Mouse (Mus musculus): ENCODE results near the gene Bsn. TPM values are rescaled to one million over a fixed set of nuclear protein-coding genes. Genes with fewer than 3 reads are reported as not detected.

Bsn gene
- polyA plus RNA-seq, 1 experiment from 2014 or later: 4.4 TPM

Other genes with a start within 250 kb of the Bsn start
- gene Traip, start 240.2 kb downstream of the Bsn start, polyA plus RNA-seq (2014; fragmentation: Nextera tagmentation; extraction: Ambion mirVana): 21.8 and 22.6 TPM in 2 replicates
- gene Uba7, start 214.9 kb downstream of the Bsn start, polyA plus RNA-seq (2014; fragmentation: Nextera tagmentation; extraction: Ambion mirVana): 7.4 and 12.4 TPM in 2 replicates
- gene Gm20661, start 207.3 kb downstream of the Bsn start, polyA plus RNA-seq (2014; fragmentation: Nextera tagmentation; extraction: Ambion mirVana): 1.8 and 1.9 TPM in 2 replicates
- gene Inka1, start 204.5 kb downstream of the Bsn start, polyA plus RNA-seq (2014; fragmentation: Nextera tagmentation; extraction: Ambion mirVana): 56.4 and 61.9 TPM in 2 replicates
- gene Cdhr4, start 197.9 kb downstream of the Bsn start, polyA plus RNA-seq (2014; fragmentation: Nextera tagmentation; extraction: Ambion mirVana): 2.9 and 3.3 TPM in 2 replicates
- gene Gm20662, start 194.0 kb downstream of the Bsn start, polyA plus RNA-seq (2014; fragmentation: Nextera tagmentation; extraction: Ambion mirVana): 0.10 and 0.14 TPM in 2 replicates
- 27.4 and 35.5 TPM in 2 replicates for gene Ip6k1, start 187.9 kb downstream of the Bsn start, polyA plus RNA-seq (2014; fragmentation: Nextera tagmentation; extraction: Ambion mirVana)
- gene Gmppb, start 141.1 kb downstream of the Bsn start, polyA plus RNA-seq (2014; fragmentation: Nextera tagmentation; extraction: Ambion mirVana): 18.9 and 20.4 TPM in 2 replicates
- 1.6 and 1.8 TPM in 2 replicates for gene Amigo3, start 137.2 kb downstream of the Bsn start, polyA plus RNA-seq (2014; fragmentation: Nextera tagmentation; extraction: Ambion mirVana)
- 0.25 TPM in 2 replicates for gene Mst1, start 109.9 kb downstream of the Bsn start, polyA plus RNA-seq (2014; fragmentation: Nextera tagmentation; extraction: Ambion mirVana)
- 24.3 and 26.5 TPM in 2 replicates for gene Rnf123, start 107.0 kb downstream of the Bsn start, polyA plus RNA-seq (2014; fragmentation: Nextera tagmentation; extraction: Ambion mirVana)
- gene Apeh, start 95.8 kb downstream of the Bsn start, polyA plus RNA-seq (2014; fragmentation: Nextera tagmentation; extraction: Ambion mirVana): 54.3 and 55.3 TPM in 2 replicates
- 51.0 and 52.0 TPM in 2 replicates for gene Dag1, start 73.6 kb upstream of the Bsn start, polyA plus RNA-seq (2014; fragmentation: Nextera tagmentation; extraction: Ambion mirVana)
- 64.5 and 66.4 TPM in 2 replicates for gene Nicn1, start 100.0 kb upstream of the Bsn start, polyA plus RNA-seq (2014; fragmentation: Nextera tagmentation; extraction: Ambion mirVana)
- 20.5 and 23.8 TPM in 2 replicates for gene Amt, start 106.5 kb upstream of the Bsn start, polyA plus RNA-seq (2014; fragmentation: Nextera tagmentation; extraction: Ambion mirVana)
- 270 and 295 TPM in 2 replicates for gene Rhoa, start 115.7 kb upstream of the Bsn start, polyA plus RNA-seq (2014; fragmentation: Nextera tagmentation; extraction: Ambion mirVana)
- 31.0 and 35.0 TPM in 2 replicates for gene Tcta, start 115.8 kb upstream of the Bsn start, polyA plus RNA-seq (2014; fragmentation: Nextera tagmentation; extraction: Ambion mirVana)
- 821 and 840 TPM in 2 replicates for gene Gpx1, start 148.5 kb upstream of the Bsn start, polyA plus RNA-seq (2014; fragmentation: Nextera tagmentation; extraction: Ambion mirVana)
- gene Usp4, start 157.5 kb upstream of the Bsn start, polyA plus RNA-seq (2014; fragmentation: Nextera tagmentation; extraction: Ambion mirVana): 131 and 143 TPM in 2 replicates
- 1.0 and 1.8 TPM in 2 replicates for gene 1700102P08Rik, start 202.4 kb upstream of the Bsn start, polyA plus RNA-seq (2014; fragmentation: Nextera tagmentation; extraction: Ambion mirVana)
- 1.3 and 1.6 TPM in 2 replicates for gene Ccdc36, start 238.1 kb upstream of the Bsn start, polyA plus RNA-seq (2014; fragmentation: Nextera tagmentation; extraction: Ambion mirVana)
- gene BC048562, start 246.1 kb upstream of the Bsn start, polyA plus RNA-seq (2014; fragmentation: Nextera tagmentation; extraction: Ambion mirVana): not detected in 2 replicates